Mouse (Mus musculus) right cerebral cortex, postnatal 10 days (tissue): ENCODE data around the gene Tbc1d22a.

Experiments used
- DNase-seq, 2 experiments: peaks; one replicate each; pipeline ENCODE4 v3.0.0; 2021; ENCODE audit warnings: low spot score in 2 of 2

Gene Tbc1d22a

DNA sequence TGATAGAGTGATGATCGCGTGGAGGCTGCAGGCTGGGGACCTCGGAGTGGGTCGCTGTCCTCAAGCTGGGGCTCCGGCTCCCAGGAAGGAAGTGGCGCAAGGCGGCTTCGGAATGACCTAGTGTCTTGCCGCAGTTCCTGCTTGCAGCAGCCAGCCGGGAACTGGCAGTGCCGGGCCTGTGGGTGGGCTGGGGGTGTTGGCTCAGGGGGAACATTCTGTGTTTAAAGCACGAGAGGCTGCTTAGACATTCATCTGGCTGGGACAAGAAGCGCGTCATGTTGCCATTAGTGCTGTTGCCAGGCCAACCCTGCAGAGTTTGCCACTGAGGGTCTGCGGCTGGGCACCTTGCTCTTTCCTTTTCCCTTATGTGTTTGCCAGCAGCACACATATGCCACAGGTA is 63.2 kb downstream of the Tbc1d22a start:
- peak; percentile 79 to 82 for DNase-seq

- no peak for DNase-seq
Observed at GRCm38 (mm10) chr15:86279059-86279974, 65.1 kb downstream of the Tbc1d22a start.

DNA sequence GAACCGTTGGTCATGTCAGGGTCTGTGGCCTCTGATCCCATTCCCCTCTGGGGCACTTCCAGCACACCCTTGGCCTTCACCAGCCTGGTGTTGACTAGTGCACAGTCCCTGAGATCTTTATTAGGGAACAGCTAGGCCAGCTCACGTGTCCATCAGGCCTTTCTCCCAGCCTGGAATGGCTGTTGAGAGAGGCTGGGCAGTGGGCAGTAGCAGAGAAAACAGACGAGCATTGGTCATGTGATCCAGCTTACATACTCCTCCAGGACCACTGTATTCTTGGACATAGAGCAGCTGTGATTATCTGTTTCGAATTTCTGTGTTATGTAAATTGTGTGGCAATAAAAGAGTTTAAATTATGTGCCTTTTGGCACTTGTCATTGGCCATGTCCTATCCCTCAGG is 65.9 kb downstream of the Tbc1d22a start:
- no peak for DNase-seq

DNA sequence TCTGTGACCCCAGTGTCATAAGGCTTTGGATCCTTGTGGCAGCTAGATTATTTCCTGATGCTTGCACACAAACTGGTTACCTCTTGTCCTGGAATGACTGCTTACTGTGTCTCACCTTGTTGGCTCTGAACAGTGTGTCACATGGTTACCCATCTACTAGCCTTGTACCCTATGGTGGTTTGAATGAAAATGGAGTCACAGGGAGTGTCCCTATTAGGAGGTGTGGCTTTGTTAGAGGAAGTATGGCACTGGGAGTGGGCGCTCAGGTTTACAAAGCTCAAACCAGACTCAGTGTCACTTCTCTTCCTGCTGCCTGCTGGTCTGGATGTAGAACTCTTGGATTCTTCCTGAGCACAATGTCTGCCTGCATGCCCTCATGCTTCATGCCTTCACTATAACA is 69.0 kb downstream of the Tbc1d22a start:
- DNase-seq, result no peak

GRCm38 (mm10) chr15:86285296-86285695 is 71.0 kb downstream of the Tbc1d22a start:
- no peak for DNase-seq

DNA sequence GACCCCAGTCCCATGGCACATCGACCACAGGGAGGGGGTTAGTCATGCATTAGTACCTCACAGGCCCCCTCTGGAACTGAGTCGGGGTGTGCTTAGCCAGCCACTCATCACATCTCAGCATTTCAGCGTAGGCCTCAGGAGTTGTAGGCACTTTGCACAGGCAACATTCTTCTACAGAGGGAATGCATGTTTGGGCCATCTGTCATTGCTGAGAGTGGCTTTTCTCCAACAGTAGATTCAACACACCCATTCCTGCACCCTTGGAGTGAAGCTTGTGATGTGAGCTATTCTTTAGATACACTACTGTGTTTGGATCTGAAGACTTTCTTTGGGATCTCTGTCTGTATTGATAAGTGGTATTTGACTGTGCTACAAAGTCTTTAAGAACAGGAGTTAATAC is 75.8 kb downstream of the Tbc1d22a start:
- no peak for DNase-seq

DNA sequence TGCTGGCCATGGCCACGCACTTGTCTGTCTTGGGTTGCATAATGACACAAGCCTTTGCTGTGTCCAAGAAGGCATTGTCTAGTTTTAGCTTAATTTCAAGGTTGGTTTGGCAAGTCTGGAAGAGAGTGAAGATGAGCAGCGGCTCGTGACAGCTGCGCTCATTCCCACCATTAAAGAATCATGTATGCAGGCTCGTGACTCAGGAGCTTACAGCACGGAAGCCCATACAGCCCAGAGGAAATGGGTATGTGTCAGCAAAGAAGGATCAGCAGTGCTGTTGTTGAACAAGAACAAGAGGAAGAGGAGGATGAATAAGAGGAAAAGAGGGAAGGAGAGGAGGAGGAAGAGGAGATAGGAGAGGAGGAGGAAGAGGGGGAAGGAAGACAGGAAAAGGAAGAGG is 78.0 kb downstream of the Tbc1d22a start:
- DNase-seq, result no peak

DNA sequence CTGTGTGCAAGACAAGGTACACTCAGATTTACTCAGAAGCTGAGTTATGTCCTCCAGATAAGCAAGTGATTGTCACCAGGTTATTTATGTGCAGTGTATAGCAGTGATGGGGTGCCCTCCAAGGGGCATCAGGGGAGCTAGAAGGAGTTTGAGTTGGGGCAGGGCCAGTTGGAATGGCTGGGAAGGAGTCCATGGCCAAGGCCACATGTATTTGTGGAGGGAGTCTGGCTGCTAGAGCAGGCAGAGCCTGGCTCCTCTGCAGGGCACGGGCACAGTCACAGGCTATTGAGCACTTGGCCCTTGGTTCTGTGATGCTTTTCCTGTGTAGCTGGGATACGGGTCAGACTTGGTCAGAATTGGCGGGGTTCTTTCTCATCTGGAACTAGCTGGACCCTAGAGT is 80.2 kb downstream of the Tbc1d22a start:
- no peak for DNase-seq

- no peak for DNase-seq
Observed at GRCm38 (mm10) chr15:86295722-86296288, 81.5 kb downstream of the Tbc1d22a start.

DNA sequence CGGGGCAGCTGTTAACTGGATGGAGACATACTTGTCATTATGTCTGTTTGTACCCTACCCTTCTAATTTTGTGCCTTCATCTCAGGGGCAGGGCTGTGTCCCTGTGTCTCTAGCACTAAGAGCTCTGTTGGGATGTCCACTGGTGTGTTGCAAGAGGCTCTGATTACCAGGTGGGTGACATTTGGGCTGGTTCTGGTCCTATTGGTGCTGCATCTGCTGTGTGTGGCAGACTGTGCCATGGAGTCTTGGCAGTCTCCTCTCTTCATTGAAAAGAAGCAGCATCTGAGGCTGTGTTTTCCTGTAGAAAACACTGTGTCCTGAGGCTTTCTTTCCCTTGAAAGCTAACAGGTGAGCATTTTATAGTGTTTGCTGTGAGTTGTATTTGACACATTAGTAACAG is 83.0 kb downstream of the Tbc1d22a start:
- DNase-seq, result no peak

- peak in 1 of 2 experiments; percentile 41 for DNase-seq
Observed at GRCm38 (mm10) chr15:86303876-86304275, 89.6 kb downstream of the Tbc1d22a start.

- no peak for DNase-seq
Observed at GRCm38 (mm10) chr15:86304861-86305260, 90.6 kb downstream of the Tbc1d22a start.

DNA sequence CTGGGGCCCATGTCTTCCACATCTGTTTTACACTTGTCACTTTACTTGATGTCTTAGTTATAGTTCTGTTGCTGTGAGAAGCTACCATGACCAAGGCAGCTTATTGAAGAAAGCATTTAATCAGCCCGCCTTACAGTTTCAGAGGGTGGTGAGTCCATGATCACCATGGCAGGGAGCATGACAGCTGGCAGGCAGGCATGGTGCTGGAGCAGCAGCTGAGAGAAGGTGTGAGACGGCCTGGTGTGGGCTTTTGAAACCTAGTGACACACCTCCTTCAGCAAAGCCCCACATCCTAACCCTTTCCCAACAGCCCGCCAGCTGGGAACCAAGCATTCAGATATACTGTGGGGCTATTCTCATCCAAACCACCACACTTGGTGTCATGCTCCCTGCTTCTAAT is 91.0 kb downstream of the Tbc1d22a start:
- no peak for DNase-seq

GRCm38 (mm10) chr15:86309213-86309829 is 95.1 kb downstream of the Tbc1d22a start:
- DNase-seq, result peak; percentile 47 to 58

DNA sequence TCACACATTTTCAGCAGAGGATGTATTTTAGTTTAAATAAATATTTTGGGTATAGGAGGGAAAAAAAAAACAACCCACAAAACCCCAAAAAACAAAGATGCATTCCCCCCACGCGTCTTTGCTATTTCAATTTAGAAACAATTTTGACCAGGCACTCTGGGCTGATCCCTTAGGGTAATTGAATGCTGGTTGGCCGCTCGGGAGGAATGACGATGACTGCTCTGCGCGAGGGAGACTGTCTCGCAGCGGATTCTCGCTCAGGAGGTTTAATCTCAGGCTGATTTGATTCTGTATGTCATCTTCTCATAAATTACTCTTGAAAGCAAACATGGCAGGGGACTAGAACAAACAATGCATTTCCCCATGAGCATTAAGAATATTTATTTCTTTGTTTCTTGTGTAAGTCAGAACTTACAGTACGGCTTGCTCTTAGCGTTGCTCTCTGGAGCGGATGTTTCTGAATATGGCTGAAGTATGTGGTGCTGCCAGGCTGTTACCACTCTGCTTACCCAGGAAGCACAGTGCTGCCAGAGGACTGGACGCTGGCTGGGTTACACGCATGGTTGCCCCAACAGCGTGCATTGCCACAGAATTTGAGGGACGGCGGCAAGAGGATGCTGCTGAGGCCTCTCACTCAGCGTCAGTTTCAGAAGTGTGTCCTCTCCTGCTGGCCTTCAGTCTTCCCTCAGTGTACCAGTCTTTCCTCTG is 106.7 kb downstream of the Tbc1d22a start:
- DNase-seq, result no peak

- no peak for DNase-seq
Observed at GRCm38 (mm10) chr15:86326341-86326740, 112.1 kb downstream of the Tbc1d22a start.

DNA sequence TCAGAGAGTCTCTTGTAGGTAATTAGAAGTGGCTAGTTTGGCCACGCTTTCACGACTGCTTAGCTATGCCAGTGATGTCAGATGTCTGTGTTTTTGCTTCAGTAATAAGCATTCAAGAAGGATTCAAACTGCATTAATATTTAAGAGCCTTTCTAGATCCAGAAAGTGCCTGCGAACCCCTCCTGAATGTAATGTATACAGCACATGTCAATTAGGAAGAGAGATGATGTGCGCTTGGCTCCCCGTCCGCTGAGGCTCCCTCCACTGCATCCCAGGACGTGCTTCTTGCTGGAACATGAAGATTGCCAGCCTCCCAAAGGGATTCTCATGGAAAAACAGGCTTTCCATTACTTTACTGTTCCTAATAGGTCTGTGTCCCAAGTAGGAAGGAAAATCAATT is 115.7 kb downstream of the Tbc1d22a start:
- no peak for DNase-seq

GRCm38 (mm10) chr15:86330454-86330853 is 116.2 kb downstream of the Tbc1d22a start:
- no peak for DNase-seq

- no peak for DNase-seq
Observed at GRCm38 (mm10) chr15:86331501-86332245, 117.4 kb downstream of the Tbc1d22a start.

- no peak for DNase-seq
Observed at GRCm38 (mm10) chr15:86333176-86333575, 118.9 kb downstream of the Tbc1d22a start.

DNA sequence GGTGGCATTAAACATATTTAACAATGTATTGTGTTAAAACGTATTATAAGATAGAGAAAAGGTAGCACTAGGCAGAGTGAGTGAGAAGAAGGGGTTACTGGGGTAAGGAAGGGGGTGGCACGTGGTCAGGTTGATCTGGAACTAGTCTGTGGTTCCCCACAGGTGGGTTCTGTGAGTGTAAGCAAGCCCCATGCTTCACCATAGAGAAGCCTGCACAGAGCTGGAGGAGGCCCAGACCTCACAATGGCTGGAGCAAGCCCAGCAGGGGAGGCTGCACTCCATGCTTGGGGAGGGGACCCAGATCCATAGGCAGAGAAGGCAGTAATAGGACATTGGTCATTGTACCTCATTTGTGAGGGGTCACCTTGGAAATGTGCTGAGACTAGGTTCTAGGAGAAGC is 119.3 kb downstream of the Tbc1d22a start:
- no peak for DNase-seq
